Mouse (Mus musculus) urinary bladder, postnatal 25 days (tissue): ENCODE data around the gene Fam222b.

Source experiments
- DNase-seq: peaks from one replicate; pipeline ENCODE4 v3.0.0; 2022; ENCODE audit warnings: low spot score

The Fam222b gene

DNA sequence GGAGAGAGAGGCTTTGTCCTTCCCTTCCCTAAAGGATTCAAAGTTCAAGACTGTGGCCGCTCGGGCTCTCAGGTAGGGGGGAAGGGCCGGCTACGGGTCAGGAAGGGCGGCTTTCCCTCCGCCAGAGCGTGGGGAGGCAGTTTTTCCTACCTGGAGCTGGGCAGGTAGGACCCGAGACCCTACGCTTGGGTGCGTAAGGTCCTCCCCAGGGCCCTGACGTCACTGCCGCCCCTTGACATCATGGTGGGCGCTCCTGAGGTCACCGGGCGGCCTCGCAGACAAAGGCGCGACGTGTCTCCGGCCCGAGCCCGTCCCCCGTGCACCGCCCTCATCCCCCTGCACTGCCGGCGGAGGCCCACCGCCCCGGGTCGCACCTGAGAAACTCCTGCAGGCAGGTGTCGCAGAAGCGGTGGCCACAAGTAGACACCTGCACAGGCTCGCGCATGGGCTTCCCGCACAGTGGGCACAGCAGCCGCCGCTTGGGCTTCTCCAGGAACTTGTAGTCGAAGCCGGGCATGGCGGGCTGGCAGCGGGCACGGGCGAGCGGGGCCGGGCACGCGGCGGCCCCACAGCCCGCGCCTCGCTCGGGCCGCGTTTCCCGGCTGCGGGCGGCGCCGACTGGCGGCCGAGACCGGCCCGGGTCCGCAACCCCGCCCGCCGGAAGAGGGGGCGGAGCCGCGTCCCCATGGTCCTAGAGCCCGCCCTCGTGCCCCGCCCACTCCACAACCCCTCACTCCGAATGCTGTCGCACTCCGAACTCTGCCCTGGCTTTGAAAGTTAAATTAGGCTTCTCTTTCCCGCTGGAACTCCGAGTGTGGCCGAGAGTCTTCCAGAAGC is 70.7 kb downstream of the Fam222b start, which contains the start of gene Traf4:
Gene Traf4 (minus strand): TSS at position 666 of the 837 bp plus-strand sequence.
- DNase-seq, result peak; percentile 83

DNA sequence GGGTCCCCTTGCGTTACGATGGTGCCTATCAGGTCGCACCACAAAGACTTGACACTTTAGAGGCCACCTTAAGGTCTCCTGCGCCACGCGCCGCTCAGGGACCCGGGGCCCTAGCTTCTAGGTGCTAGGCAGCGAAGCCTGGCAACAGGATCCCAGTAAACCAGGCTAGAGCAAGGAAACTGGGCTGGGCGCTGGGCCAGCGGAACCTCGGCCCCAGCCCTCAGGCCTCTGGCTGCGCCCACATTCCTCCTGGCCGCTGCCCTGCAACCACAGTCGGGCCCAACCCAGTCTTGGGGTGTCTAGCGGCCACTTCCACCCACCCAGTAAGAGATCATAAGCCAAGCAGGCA is 71.3 kb downstream of the Fam222b start:
- peak; percentile 58 for DNase-seq

DNA sequence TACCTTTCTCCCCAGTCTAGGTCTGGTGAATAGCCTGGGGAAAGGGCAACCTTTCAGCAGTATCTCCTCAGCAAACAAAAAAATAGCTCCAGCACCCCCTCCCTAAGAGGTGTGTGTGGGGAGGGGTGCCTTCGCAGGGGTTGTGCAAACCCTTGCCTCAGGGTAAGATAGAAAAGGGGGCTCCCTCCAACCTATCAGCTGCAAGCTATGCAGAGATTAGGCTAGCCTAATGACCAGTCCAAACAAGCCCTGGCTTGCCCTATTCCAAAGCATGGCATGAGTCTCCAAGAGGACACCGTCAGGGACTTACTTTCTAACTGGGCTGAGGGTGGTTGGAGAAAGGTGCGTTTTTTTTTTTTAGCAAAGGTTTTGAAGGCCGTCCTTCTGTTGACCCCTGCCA is 71.7 kb downstream of the Fam222b start:
- peak; percentile 48 for DNase-seq

DNA sequence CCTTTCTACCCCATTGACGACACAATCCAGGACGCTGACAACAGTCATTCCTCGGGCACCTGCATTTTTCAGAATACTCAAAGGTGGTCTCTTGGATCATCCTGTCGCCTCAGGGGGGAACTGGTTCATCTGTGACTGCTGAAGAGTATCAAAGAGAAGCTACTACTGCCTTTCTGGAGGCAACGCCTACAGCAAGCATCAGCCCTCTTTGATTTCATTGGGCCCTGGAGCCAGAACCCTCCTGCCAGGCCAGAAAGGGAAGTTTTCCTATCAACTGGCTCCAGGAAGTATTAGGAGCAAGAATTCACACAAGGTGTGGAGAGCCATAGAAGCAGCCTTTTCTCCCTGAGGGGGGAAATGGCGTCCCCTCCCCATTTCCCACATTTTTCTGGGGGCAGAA is 72.2 kb downstream of the Fam222b start:
- no peak for DNase-seq

DNA sequence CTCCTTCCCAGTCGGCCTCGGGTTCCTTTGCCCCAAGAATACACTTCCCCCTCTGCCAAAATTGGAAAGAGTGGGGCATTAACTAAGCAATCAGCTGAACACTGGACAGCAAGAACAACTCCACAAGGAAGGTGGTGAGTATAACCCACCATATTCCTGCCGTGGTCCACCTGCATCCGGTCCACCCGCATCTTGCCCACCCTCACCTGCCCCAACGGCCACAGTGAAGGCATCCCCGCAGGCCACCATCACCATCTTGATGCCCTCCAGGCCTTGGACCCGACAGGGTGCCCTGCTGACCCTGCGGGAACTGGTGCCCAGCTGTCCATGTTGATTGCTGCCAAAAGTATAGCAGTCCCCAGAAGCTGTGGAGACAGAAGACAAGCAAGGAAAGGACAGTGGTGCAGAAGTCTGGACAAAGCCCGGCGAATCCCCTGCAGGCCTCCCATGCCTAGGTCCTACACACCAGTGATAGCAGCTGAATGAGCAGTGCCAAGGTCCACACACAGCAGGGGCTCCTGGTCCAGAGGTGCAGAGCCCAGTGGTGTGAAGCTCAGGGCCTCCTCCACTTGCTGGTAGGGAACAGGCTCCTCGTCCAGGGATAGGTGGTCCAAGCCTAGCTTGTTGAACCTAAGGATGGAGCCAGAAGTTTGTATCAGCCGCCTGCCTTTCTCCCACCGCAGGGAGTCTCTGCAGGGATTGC is 72.9 kb downstream of the Fam222b start:
- DNase-seq, result no peak

DNA sequence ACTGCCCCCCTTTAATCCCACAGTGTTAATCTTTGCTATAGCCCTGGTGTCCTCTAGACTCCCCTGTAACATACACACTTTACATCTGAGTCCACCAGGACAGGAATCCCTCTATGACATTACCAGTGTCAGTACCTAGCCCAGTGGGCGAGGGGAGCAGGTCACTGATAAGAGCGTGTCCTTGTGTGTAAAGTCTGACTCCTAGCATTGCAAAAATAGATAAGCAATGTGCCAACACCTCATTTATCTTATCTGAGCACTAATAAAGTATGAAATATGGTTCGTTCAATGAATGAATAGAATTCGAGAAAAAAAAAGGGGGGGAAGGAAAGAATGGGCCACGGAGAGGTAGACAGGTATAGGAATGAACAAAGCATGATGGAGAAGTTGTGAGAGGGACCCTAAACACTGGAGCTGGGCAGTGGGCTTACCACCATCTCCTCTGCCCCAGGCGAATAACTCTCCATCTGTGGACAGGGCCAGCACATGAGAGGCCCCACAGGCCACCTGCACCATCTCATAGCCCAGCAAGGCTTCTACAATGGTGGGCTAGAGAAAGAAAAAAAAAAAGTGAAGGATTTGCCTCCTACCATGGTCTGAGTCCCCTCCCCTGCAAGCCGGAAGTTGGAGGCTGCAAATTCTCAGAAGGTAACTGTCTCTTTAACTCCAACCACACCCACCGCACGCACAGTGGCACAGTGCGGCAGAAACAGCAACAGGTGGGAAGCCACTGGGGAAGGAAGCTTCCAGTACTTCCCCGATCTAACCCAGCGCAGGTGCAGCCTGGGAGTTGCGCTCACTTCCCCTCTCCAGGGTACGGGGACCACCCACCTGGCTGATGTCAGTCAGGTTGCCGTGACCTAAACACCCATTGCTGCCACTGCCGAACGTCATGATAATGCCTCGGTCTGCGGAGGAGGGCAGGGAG is 74.3 kb downstream of the Fam222b start:
- no peak for DNase-seq

DNA sequence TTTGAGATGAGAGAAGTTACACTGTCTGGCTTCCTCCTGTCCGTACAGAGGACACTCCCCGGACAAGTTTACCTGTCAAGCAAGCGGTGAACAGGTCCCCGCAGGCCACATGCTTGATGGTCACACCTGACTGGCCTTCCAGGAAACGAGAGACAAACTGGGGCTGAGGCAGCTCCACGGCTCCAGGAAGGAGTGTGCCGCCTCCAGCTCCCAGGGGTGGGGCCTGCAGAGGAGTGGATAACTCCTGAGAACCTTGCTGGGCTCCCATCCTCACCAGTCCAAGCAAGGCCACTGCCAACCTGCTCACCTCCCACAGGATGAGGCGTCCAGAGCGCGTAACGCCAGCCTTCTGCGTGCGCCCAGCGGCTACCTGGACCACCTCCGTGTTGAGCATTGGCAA is 75.8 kb downstream of the Fam222b start:
- no peak for DNase-seq

DNA sequence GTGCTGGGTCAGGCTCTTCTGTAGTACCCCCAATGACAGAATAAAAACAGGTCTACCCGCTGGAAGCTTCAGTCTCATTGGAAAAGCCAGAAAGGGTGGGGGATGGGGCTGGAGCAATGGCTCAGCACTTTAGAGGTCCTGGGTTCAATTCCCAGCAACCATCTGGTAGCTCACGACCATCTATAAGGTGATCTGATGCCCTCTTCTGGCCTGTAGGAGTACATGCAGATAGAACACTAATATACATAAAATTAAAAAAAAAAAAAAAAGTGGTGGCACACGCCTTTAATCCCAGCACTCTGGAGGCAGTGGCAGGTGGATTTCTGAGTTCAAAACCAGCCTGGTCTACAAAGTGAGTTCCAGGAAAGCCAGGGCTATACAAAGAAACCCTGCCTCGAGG is 76.9 kb downstream of the Fam222b start:
- DNase-seq, result no peak

DNA sequence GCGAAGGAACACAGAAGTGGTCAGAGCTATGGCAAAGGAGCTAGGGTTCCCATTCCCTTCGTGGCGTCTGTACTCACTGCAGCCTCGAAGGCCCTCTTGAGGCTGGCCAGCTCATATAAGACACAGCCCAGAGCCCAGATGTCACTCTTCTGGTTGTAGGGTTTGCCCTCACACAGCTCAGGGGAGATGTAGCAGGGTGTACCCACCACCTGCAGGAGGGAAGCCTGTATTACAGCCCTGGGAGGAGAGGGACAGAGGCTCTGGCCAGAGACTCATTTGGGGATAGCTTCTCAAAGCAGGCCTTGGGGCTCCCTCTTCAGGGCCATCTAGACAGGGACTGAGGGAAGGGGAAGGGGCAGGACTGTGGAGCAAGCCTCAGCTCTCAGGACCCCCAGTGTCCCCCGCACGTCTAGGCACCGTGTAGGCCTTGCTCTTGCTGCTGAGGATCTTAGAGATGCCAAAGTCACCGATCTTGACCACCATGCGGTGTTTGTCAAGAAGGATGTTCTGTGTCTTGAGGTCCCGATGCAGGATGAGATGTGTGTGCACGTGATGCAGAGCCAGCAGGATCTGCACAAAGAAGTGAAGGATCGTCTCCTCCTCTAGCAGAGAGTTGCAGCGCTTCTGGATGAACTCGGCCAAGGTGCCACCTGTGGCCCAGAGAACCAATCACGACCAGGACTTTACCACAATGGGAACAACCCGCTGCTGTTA is 77.7 kb downstream of the Fam222b start:
- no peak for DNase-seq

DNA sequence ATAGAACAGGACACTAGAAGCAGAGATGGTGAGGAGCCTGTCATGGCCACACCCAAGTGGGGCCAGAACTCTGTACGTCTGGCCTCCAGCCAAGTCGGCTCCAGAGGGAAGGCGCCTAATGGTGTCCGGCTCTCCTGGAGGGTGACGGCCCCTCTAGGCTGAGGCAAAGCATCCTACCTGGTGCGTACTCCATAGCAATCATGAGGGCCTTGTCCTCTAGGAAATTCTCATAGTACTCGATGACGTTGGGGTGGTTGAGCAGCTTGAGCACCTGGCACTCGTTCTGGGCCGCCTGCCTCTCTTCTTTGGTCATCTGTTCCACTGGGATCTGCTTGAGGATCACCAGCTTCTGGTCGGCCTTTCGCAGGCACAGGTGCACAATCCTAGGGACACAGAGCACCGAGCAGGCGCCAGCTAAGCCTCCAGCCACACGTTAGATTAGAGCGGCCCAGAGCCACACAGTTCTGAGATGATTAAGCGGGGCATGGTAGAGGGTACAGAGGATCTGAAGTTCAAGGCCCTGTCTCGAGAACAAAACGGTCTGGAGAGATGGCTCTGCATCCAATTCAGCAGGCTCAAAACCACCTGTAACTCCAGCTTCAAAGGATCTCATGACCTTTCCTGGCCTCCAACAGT is 78.4 kb downstream of the Fam222b start:
- no peak for DNase-seq

DNA sequence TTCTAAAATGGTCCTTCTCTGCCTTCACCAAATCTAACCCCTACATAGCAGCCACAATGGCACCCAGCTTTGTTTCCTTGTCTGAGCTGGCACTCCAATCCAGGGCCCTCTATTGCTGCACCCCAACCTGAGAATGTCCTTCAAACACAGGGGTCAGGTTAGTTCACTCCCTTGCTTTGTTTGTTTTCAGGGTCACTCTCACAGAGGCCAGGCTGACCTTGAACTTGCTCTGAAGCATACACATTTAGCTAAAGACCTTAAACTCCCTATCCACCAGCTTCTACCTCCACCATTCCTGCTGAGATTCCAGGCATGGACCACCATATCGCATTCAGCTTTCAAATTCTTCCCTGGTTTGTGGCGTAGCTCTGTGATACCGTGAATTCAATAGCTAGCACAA is 80.0 kb downstream of the Fam222b start:
- DNase-seq, result no peak

DNA sequence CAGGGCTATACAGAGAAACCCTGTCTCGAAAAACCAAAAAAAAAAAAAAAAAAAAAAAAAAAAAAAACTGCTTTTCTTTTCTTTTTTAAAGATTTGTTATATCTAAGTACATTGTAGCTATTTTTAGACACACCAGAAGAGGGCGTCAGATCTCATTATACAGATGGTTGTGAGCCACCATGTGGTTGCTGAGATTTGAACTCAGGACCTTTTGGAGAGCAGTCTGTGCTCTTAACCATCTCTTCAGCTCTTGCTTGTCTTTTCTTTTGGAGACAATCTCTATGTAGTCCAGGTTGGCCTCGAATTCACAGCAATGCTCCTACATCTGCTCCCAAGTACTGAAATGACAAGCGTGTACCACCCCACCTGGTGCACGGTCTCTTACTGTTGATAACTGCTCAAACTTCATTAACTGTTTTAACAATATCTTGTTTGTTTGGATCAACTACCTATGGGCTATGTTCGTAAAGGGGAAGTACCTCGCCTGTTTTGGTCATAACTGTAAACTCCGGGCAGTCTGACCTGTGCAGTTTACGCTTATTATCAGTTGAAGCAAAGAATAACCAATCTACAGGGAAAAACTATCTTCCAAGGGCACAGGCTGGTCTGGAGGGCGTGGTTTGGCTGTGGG is 81.4 kb downstream of the Fam222b start:
- no peak for DNase-seq

DNA sequence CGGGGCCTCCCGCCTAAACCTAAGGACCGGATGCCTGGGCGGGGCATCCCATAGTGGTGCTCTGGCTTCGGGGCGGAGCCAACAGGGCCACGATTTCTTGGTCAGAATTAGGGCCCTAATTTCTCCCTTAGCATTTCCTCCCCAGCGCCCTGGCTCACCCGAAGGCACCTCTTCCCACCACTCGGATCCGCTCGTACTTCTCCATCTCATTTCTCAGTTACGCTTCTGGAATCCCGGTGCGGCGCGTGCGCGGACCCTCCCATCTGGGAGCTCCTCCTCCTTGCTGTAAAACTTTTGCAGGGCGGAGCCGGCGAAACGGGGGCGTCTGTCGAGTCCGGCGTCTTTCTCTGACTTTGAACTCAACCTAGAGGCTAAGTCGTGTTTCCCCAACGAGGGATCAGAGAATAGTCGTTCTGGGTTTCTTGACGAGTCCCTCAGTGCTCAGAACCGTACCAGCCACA is 82.0 kb downstream of the Fam222b start, which contains the start of the genes Nek8 and Tlcd1:
Gene Nek8 (minus strand): TSS at position 274 of the 461 bp plus-strand sequence.
Gene Tlcd1 (plus strand): TSS at position 310 of the 461 bp plus-strand sequence.
- peak; percentile 90 for DNase-seq

DNA sequence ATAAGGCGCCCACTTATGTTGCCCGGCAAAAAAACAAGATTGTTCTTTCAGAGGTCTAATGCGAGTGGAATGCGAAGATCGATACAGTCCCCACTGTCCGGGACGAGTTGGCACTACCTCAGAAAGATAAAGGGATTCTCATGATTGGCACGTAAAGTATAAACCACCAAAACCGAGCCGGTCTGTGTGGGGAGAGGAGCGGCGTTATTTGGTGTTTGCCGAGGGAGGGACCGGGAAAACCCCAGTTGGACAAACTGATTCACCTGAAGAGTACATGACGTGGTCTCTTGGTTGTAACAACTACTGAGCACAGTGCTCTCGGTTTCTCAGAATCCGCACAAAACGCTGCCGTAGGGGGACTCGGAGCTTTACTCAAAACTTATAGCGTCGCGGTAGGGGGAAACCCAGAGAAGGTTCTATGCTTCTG is 82.5 kb downstream of the Fam222b start:
- DNase-seq, result no peak

DNA sequence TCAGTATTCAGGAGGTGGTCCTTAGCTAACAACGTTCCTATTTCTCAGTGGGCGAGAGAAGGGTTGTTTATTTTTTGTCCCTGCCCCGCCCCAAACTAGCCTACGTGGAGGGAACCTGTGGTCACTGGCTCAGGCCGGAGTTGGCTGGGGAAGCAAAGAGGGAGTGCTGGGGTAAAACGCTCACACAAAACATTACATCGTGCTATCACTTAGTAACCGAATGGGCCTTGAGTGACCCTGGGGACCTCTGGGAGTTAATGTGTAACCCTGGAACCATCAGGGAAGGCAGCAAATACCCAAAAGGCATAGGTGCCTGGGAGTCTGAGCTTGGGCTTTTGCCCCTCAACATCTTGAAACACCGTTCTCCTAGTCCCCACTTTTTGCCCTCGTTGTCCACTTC is 83.0 kb downstream of the Fam222b start:
- DNase-seq, result no peak

DNA sequence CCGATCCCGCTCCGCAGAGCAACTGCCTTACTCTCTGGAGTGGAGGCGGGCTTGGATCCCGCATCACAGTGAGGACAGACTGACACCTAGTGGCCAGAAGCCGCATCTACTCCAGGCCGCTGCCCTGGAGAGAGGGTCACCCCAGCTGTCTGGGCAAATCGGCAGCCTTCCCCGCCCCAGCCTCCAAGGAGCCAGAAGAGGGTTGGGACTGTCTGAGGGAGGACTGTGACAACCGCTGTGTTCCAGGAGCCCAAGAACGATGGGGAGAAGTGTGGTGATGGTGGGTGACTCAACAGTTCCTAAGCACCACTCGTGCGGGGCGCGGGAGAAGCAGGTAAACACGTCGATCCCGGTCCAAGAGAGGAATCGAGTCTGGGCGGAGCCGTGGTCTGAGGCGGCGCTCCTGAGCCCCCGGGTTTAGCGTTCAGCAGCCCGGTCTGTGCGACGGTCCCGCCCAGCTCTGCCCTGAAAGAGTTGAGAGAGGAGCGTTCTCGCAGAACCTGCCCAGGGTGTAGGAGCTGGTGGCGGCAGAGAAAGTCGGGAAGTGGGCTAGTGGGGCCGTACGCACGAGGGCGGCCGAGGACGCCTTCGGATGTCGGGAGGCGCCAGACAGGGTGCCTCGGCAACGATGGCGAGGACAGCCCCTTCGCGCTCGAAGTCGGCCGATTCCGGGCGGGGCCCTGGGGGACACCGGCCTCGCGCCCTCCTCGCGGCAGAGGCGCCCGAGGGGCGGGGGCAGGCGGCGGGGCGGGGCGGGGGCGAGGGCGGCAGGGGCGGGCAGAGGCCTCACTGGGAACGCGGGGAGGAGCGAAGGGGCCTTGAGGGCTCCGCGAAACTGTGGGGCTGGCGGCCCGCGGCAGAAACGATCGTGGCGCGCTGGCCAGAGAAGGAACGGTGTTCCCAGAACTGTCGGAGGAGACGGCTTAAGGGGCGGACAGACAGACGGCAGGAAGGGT is 83.7 kb downstream of the Fam222b start:
- DNase-seq, result peak; percentile 87

DNA sequence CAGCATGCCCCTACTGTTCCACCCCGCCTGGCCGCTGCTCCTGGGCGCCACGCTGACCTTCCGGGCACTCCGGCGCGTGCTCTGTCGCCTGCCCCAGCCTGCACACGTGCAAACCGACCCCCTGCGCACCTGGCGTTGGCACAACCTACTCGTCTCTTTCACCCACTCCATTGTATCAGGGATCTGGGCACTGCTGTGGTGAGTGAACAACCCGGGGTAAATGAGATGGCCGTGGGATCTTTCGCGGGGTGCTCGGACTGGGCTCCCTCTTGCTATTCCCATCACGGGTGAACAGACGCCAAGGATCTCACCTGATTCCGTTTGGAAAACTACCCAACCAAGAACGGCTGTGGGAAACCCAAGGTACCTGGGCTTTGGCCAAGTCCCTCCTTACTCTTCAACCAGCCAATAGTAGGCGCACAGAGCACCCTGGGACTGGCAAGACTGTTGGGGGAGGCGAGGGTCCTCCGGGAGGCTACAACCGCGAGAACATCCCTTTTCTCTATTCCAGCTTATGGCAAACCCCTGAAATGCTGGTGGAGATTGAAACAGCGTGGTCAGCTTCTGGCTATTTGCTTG is 84.5 kb downstream of the Fam222b start:
- DNase-seq, result peak; percentile 47

DNA sequence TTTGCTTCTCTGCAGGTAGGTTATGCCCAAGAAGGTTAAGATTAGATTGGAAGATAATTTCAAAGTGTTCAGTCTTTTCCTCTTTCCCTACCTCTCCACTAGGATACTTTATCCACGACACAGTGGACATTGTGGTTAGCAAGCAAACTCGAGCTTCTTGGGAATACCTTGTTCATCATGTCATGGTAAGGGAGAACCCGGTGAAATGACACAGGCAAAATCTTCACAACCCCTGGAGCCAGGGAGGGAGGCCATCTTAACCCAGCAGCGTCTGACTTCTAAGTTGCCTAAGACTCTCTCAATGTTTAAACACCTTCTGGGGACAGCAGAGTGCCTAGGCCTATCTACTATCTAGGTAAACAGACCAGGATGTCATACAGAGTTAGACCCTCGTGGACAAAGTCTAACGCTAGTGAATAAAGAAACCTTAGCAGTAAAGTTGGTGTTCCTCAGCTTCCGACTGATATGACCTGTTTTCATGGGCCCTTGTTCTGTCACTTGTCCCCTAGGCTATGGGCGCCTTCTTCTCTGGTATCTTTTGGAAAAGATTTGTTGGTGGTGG is 85.1 kb downstream of the Fam222b start:
- no peak for DNase-seq
